Mouse (Mus musculus) kidney, adult 2 months (tissue): ENCODE data around the gene Rtn4ip1. TPM values are rescaled to one million over a fixed set of nuclear protein-coding genes. Genes with fewer than 3 reads are reported as not detected.

ENCODE experiments used
- DNase-seq: peaks from one replicate; pipeline ENCODE4 v3.0.0; 2021
- H3K27ac ChIP-seq: fragments of 200-500 bp; 2 replicates; pipeline ENCODE4 v1.5.1; 2012; ENCODE audit warnings: low read depth, low read length, control low read depth, inconsistent platforms; ENCODE audit not compliant: insufficient read depth
- H3K27me3 ChIP-seq: fragments of 200-500 bp; replicated peaks from 2 replicates; pipeline ENCODE4 v1.6.1; 2012; ENCODE audit warnings: mild to moderate bottlenecking, moderate library complexity, low read length, inconsistent platforms; ENCODE audit not compliant: control insufficient read depth, insufficient read depth
- H3K36me3 ChIP-seq: fragments of 200-500 bp; 2 replicates; pipeline ENCODE4 v1.6.1; 2012; ENCODE audit warnings: mild to moderate bottlenecking, moderate library complexity, low read length, inconsistent platforms; ENCODE audit not compliant: control insufficient read depth, insufficient read depth
- H3K4me1 ChIP-seq: fragments of 200-500 bp; 2 replicates; pipeline ENCODE4 v1.6.1; 2011; ENCODE audit warnings: low read length; ENCODE audit not compliant: control insufficient read depth, insufficient read depth
- H3K4me3 ChIP-seq: fragments of 200-500 bp; 2 replicates; pipeline ENCODE4 v1.5.1; 2011; ENCODE audit warnings: mild to moderate bottlenecking, low read depth, low read length, control low read depth; ENCODE audit not compliant: insufficient read depth
- CTCF ChIP-seq: fragments of 200-500 bp; conservative IDR thresholded peaks from 2 replicates; pipeline ENCODE4 v1.5.1; 2011; ENCODE audit warnings: low read depth, mild to moderate bottlenecking, control low read depth, low read length, moderate library complexity, mixed read lengths; ENCODE audit not compliant: insufficient read depth, insufficient read length
- POLR2A ChIP-seq: fragments of 200-500 bp; IDR thresholded peaks from one replicate; pipeline ENCODE4 v1.6.1; 2011; ENCODE audit warnings: low read depth, low read length, control low read depth
- WGBS: fragments of 180-500 bp; shearing (Covaris S2); methylation state at CpG from one replicate; pipeline ENCODE4 v1.1.7; 2018; 5-methylcytosine and 5-hydroxymethylcytosine counted together
- polyA plus RNA-seq: library from polyadenylated mRNA; depleted of rRNA; stranded (reverse); fragments of >200 nt; gene quantifications from 2 replicates; pipeline ENCODE4 v1.2.3, GENCODE M21; 2012; rRNA removed

The Rtn4ip1 gene
- polyA plus RNA-seq, 1 experiment: 34.8 TPM

- H3K4me3 ChIP-seq: peak overlapping the region; percentile 70
- no peak overlapping the region; the same call in 1 of the 2 replicates for H3K27ac ChIP-seq
- no peaks in the 10 kb centered on the region for H3K27me3 ChIP-seq
- 8% methylated on average over 68 of the region's 68 CpGs for WGBS
- TF ChIP-seq CTCF (peak; percentile 33), POLR2A (no peak)
- H3K36me3 ChIP-seq: no peaks in the 10 kb centered on the region
- peak; percentile 80 for DNase-seq
- H3K4me1 ChIP-seq: peaks cover 7% of the 10 kb centered on the region; the same call in 1 of the 2 replicates
These were observed 102.0 kb downstream of the Rtn4ip1 start for GRCm38 (mm10) chr10:44003551-44004151.

GRCm38 (mm10) chr10:44004221-44004751 is 102.7 kb downstream of the Rtn4ip1 start:
- Histone ChIP-seq H3K36me3 (no peaks in the 10 kb centered on the region), H3K4me1 (peaks cover 7% of the 10 kb centered on the region; the same call in 1 of the 2 replicates), H3K4me3 (peak overlapping the region; percentile 70), H3K27ac (no peak overlapping the region), H3K27me3 (no peaks in the 10 kb centered on the region)
- TF ChIP-seq POLR2A: no peak
- TF ChIP-seq CTCF: no peak
- WGBS: 7% methylated on average over 33 of the region's 33 CpGs
- peak; percentile 60 for DNase-seq

- H3K36me3 ChIP-seq: no peaks in the 10 kb centered on the region
- H3K4me3 ChIP-seq: peak overlapping the region; percentile 38
- peak overlapping the region; percentile 81 for H3K27ac ChIP-seq
- TF ChIP-seq CTCF: 0 out of 2 replicates have a peak, but pooled peaks have one; percentile 11
- no peak for TF ChIP-seq POLR2A
- 5% methylated on average over 40 of the region's 40 CpGs for WGBS
- peaks cover 7% of the 10 kb centered on the region; the same call in 1 of the 2 replicates for H3K4me1 ChIP-seq
- peak; percentile 94 for DNase-seq
- H3K27me3 ChIP-seq: no peaks in the 10 kb centered on the region
These were observed 104.4 kb downstream of the Rtn4ip1 start for GRCm38 (mm10) chr10:44005677-44006641.

Other genes with a start within 250 kb of the Rtn4ip1 start
- 15.1 and 17.2 TPM in 2 replicates for gene Qrsl1, start 62 bp upstream of the Rtn4ip1 start, polyA plus RNA-seq
- gene Crybg1, start 247.0 kb downstream of the Rtn4ip1 start, polyA plus RNA-seq: 4.0 and 4.5 TPM in 2 replicates